Mouse (Mus musculus) megakaryocyte, embryonic 14.5 days (primary cell): ENCODE data around the gene Aaed1.

Experiments
- FLI1 ChIP-seq: IDR thresholded peaks from 2 replicates; pipeline ENCODE4 v1.6.1; 2012; ENCODE audit warnings: low read length, inconsistent platforms, mixed read lengths
- GATA1 ChIP-seq: IDR thresholded peaks from 3 replicates; pipeline ENCODE4 v1.6.1; 2012; ENCODE audit warnings: mixed read lengths, low read length, inconsistent platforms, borderline replicate concordance

DNA sequence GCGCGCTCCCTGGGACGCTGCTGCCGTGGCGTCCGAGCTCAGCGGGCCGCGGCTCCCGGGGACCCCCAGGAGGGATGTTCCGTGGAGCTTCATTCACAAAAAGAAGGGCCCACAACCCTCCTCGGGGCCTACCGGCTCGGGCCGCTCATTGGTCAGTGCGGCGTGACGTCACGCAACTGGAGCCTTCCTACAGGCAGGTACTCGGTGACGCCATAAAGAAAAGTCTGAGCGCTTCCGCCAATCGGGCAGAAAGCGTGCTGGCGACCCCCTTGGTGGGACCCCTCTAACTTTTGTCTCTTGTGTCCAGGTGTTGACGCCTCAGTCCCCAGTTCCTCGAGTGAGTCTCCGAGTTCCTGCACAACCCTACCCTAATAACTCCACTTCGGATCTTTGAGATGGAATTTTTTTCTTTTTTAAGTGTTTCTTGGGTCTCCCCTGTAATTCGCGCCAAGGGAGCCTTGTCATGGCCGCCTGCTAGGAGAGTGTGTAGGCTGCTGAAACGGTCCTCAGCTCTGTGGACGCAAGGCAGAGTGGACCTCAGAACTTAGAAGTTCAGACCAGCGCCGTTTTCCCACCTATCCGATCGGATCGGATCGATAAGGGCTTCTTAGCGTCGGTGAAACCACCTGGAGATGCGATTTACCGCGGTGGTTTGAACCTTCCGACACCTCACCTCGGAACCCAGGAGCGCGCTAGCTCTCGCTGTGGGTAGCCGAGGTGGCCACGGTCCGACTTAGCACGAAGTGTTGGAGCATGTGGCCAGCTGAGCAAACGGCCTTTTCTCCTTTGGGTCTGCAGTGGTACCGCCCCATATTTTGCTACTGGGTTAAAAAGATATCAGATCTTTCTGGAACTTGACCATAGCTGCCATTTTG is 37.4 kb downstream of the Aaed1 start, which contains the start of gene Cdc14b:
- TF ChIP-seq GATA1 = no peak
- TF ChIP-seq FLI1 = no peak
